Mouse (Mus musculus) right cerebral cortex, postnatal 25 days (tissue): Measurements from ENCODE around the gene Cd209c.

Source experiments
- DNase-seq: peaks from one replicate; pipeline ENCODE4 v3.0.0; 2022

Gene Cd209c

GRCm38 (mm10) chr8:3954646-3955045 is at the start of gene Cd209c:
Gene Cd209c, minus strand, starts transcription at chr8:3954746.
- no peak for DNase-seq

DNA sequence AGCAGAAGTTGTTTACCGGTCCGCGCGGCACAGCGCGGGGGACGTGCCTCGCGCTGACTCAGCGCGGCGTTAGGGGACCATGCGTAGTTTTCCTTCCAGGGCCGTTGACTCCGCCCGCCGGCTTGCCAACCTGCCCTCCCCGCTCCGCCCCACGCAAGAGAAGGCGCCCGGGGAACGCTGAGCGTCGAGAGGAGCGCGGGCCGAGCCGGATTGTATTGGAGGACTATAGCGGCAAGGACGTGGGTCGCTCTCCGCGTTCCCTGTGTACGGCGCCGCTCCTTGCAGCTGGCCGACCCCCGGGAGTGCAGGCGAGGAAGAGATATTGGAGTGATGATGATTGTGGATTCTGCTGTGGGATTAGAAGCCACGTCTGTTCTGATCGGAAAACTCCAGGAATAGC is 39.7 kb upstream of the Cd209c start:
- no peak for DNase-seq

- DNase-seq: no peak
Measured at GRCm38 (mm10) chr8:3956037-3956436, 1.5 kb upstream of the Cd209c start.

DNA sequence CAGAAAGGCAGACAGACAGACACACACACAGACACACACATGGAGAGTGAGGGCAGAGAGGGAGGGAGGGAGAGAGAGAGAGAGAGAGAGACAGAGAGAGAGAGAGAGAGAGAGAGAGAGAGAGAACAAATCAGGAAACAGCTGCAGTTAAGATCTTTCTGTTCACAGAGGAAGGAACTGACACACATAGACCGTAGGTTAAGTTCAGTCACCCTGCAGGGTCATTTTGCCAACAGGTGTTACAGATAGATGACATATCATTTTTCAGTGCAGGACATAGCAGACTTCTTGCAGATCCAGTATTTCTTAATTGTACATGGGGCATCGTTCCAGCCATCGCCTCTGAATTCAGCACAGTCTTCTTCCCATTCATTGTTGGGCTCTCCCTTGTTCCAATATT is 14.5 kb downstream of the Cd209c start:
- DNase-seq: no peak

DNA sequence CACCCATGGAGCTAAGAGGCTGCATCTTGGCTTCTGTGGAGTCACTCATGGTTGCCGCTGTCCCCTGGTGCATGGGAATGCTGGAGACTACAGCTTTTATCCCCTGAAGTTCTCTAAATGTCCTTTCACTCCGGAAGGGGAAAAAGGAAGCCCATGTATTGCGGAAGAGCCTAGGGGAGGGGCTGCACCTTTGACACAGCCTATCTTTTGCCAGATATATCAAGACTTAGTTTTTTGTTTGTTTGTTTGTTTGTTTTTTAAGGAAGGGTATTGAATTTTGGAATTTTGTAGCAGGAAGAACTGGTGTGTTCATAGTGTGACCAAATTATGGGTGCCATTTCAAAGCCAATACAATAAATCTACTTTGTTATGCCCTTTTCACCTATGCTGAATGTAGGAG is 27.8 kb downstream of the Cd209c start, which contains the start of gene Cd209b:
Cd209b (minus strand) TSS at position 101 of the 400 bp plus-strand sequence.
- DNase-seq: no peak
